Mouse (Mus musculus) regulatory T cell (primary cell): ENCODE data around the gene Pkhd1.
"Not testable (repeated sequence)": the region's sequence is repeated elsewhere in the genome, so short reads cannot be mapped to it uniquely, and the experiment has no call there.

ENCODE experiments used
- in situ Hi-C: fragments of 300-600 bp; cut with MboI, MseI; formaldehyde crosslinking; loops from one replicate; pipeline ENCODE4 v1.15.1; 2025; ENCODE audit warnings: high pct_unique_total_duplicates

Pkhd1 gene

GRCm38 (mm10) chr1:20486087-20486486 is 131.8 kb downstream of the Pkhd1 start:
- in situ Hi-C loops: no loop called here

GRCm38 (mm10) chr1:20481843-20482242 is 136.0 kb downstream of the Pkhd1 start:
- in situ Hi-C loops: no loop called here

- in situ Hi-C loops: no loop called here
Measured at GRCm38 (mm10) chr1:20478695-20479094, 139.2 kb downstream of the Pkhd1 start.

GRCm38 (mm10) chr1:20478266-20478659 is 139.6 kb downstream of the Pkhd1 start:
- in situ Hi-C loops: no loop called here

- in situ Hi-C loops: no loop called here
Measured at GRCm38 (mm10) chr1:20477561-20478265, 140.2 kb downstream of the Pkhd1 start.

GRCm38 (mm10) chr1:20470770-20471169 is 147.1 kb downstream of the Pkhd1 start:
- in situ Hi-C loops: no loop called here

- in situ Hi-C loops: no loop called here
Measured at GRCm38 (mm10) chr1:20470317-20470716, 147.5 kb downstream of the Pkhd1 start.

GRCm38 (mm10) chr1:20466481-20466880 is 151.4 kb downstream of the Pkhd1 start:
- in situ Hi-C loops: no loop called here

GRCm38 (mm10) chr1:20454621-20455020 is 163.2 kb downstream of the Pkhd1 start:
- in situ Hi-C loops: no loop called here

- in situ Hi-C loops: no loop called here
Measured at GRCm38 (mm10) chr1:20450074-20450473, 167.8 kb downstream of the Pkhd1 start.

GRCm38 (mm10) chr1:20432026-20432425 is 185.8 kb downstream of the Pkhd1 start:
- in situ Hi-C loops: not testable (repeated sequence)

GRCm38 (mm10) chr1:20429056-20429394 is 188.8 kb downstream of the Pkhd1 start:
- in situ Hi-C loops: no loop called here

- in situ Hi-C loops: no loop called here
Measured at GRCm38 (mm10) chr1:20428370-20429055, 189.4 kb downstream of the Pkhd1 start.

- in situ Hi-C loops: no loop called here
Measured at GRCm38 (mm10) chr1:20409411-20409967, 208.4 kb downstream of the Pkhd1 start.

GRCm38 (mm10) chr1:20398319-20398718 is 219.5 kb downstream of the Pkhd1 start:
- in situ Hi-C loops: no loop called here

GRCm38 (mm10) chr1:20364437-20364836 is 253.4 kb downstream of the Pkhd1 start:
- in situ Hi-C loops: no loop called here

GRCm38 (mm10) chr1:20344651-20345050 is 273.2 kb downstream of the Pkhd1 start:
- in situ Hi-C loops: no loop called here

- in situ Hi-C loops: no loop called here
Measured at GRCm38 (mm10) chr1:20311485-20311884, 306.4 kb downstream of the Pkhd1 start.

GRCm38 (mm10) chr1:20310925-20311324 is 306.9 kb downstream of the Pkhd1 start:
- in situ Hi-C loops: no loop called here

GRCm38 (mm10) chr1:20306116-20306515 is 311.7 kb downstream of the Pkhd1 start:
- in situ Hi-C loops: loop anchor here (5.0 kb wide), 1 partner anchor 206 kb away; no protein-coding TSS in a partner anchor

GRCm38 (mm10) chr1:20302943-20303578 is 314.8 kb downstream of the Pkhd1 start:
- in situ Hi-C loops: no loop called here

GRCm38 (mm10) chr1:20302187-20302942 is 315.5 kb downstream of the Pkhd1 start:
- in situ Hi-C loops: no loop called here
